Mouse (Mus musculus) myocyte (in vitro differentiated cells): ENCODE results near the gene Casz1.

Experiments
- CEBPB ChIP-seq: IDR thresholded peaks from 2 replicates; pipeline ENCODE4 v1.6.1; 2011; ENCODE audit warnings: mild to moderate bottlenecking, moderate library complexity; ENCODE audit not compliant: poor library complexity, insufficient read depth, severe bottlenecking
- POLR2A ChIP-seq: IDR thresholded peaks from one replicate; pipeline ENCODE4 v1.6.1; 2011; ENCODE audit warnings: low read depth, mild to moderate bottlenecking, control low read depth, moderate library complexity; ENCODE audit not compliant: insufficient read length
- POLR2AphosphoS2 ChIP-seq: IDR thresholded peaks from one replicate; pipeline ENCODE4 v1.6.1; 2011; ENCODE audit warnings: low read depth, control low read depth; ENCODE audit not compliant: insufficient read length
- TCF3 ChIP-seq: IDR thresholded peaks from one replicate; pipeline ENCODE4 v1.6.1; 2011; ENCODE audit warnings: low read depth, control low read depth; ENCODE audit not compliant: insufficient read length

DNA sequence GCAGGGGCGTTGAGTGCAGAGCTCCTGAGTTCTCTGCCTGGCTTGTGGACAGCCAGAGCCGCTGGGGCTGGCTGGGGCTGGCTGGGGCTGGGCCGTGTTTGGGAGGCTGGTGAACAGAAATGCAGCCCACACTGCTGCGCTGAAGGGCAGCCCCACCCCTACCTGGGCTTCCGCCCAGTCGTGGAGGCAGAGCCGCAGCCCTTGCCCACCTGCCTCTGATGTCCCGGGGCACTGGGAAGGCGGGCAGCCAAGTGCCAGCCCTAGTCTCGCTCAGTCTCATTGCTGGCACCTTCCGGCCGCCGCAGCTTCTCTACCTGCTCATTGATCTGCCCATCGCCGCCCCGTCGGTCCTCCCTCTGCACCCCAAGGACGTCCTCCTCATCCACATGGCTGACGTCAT is 156.9 kb downstream of the Casz1 start:
- no peak for TF ChIP-seq TCF3
- no peak for TF ChIP-seq POLR2A
- TF ChIP-seq POLR2AphosphoS2: no peak
- no peak for TF ChIP-seq CEBPB
